Mouse (Mus musculus) liver, embryonic 14.5 days (tissue): ENCODE results near the gene Slc25a4. TPM values are rescaled to one million over a fixed set of nuclear protein-coding genes. Genes with fewer than 3 reads are reported as not detected.
"Not testable (repeated sequence)": the region's sequence is repeated elsewhere in the genome, so short reads cannot be mapped to it uniquely, and the experiment has no call there.

Experiments used
- ATAC-seq: fragments of 200-750 bp; cut with Nextera tagmentation; 2 replicates; pipeline ENCODE4 v1.8.0; 2017; ENCODE audit warnings: moderate number of reproducible peaks, mild to moderate bottlenecking, moderate library complexity; ENCODE audit not compliant: insufficient read depth
- DNase-seq, 3 experiments: peaks; one replicate each; pipeline ENCODE4 v3.0.0-alpha.2; 2012 to 2013; ENCODE audit warnings: low read depth in 3 of 3, low spot score in 3 of 3
- H3K27ac ChIP-seq: fragments of 300-500 bp; sonication (generic); 2 replicates; pipeline ENCODE4 v1.5.1; 2014; ENCODE audit warnings: moderate library complexity, mild to moderate bottlenecking, control low read depth, inconsistent platforms
- H3K27me3 ChIP-seq: fragments of 300-500 bp; sonication (generic); 2 replicates; pipeline ENCODE4 v1.6.1; 2014; ENCODE audit warnings: mild to moderate bottlenecking, low read length, moderate library complexity; ENCODE audit not compliant: control insufficient read depth, insufficient read depth
- H3K36me3 ChIP-seq: fragments of 300-500 bp; sonication (generic); replicated peaks from 2 replicates; pipeline ENCODE4 v1.6.1; 2014; ENCODE audit warnings: low read depth; ENCODE audit not compliant: control insufficient read depth, insufficient read depth
- H3K4me1 ChIP-seq, 2 experiments: fragments of 200-500 bp in 1 of 2; fragments of 300-500 bp in 1 of 2; sonication (generic) in 1 of 2; replicated peaks; 2 replicates each; pipeline ENCODE4 v1.6.1; 2012 to 2014; ENCODE audit warnings: antibody characterized with exemption in 1 of 2, inconsistent platforms in 1 of 2, low read length in 1 of 2; ENCODE audit not compliant: control insufficient read depth in 2 of 2, insufficient read depth in 2 of 2
- H3K4me2 ChIP-seq: fragments of 300-500 bp; sonication (generic); 2 replicates; pipeline ENCODE4 v1.6.1; 2014; ENCODE audit warnings: low read depth, mild to moderate bottlenecking, control low read depth, moderate library complexity
- H3K4me3 ChIP-seq, 2 experiments: fragments of 200-500 bp in 1 of 2; fragments of 300-500 bp in 1 of 2; sonication (generic) in 1 of 2; 2 replicates each; pipeline ENCODE4 v1.5.1; 2012 to 2014; ENCODE audit warnings: low read depth in 2 of 2, low read length in 2 of 2, mild to moderate bottlenecking in 2 of 2, control low read depth in 1 of 2, inconsistent platforms in 1 of 2, moderate library complexity in 1 of 2; ENCODE audit not compliant: insufficient read depth in 1 of 2
- H3K9ac ChIP-seq: fragments of 300-500 bp; sonication (generic); replicated peaks from 2 replicates; pipeline ENCODE4 v1.6.1; 2014; ENCODE audit warnings: mild to moderate bottlenecking, control low read depth, moderate library complexity
- H3K9me3 ChIP-seq: fragments of 300-500 bp; sonication (generic); 2 replicates; pipeline ENCODE4 v1.6.1; 2016; ENCODE audit warnings: low read length, mixed read lengths; ENCODE audit not compliant: control insufficient read depth
- CTCF ChIP-seq: IDR thresholded peaks from 2 replicates; pipeline ENCODE4 v1.5.1; 2016; ENCODE audit warnings: antibody characterized with exemption, low read depth, control low read depth
- EP300 ChIP-seq: IDR thresholded peaks from 2 replicates; pipeline ENCODE4 v1.6.1; 2016; ENCODE audit warnings: antibody characterized with exemption, low read depth
- WGBS: fragments of 180-500 bp; shearing (Covaris S2); extraction: QIAGEN DNeasy Blood & Tissue Kit; methylation state at CpG from one replicate; pipeline ENCODE4 v1.1.7; 2014; ENCODE audit not compliant: insufficient replicate concordance; 5-methylcytosine and 5-hydroxymethylcytosine counted together
- polyA plus RNA-seq, 2 experiments: library from polyadenylated mRNA; depleted of rRNA in 1 of 2; stranded (reverse) in 1 of 2; unstranded in 1 of 2; fragments of >200 nt; fragmentation: Nextera tagmentation in 1 of 2; extraction: Ambion mirVana in 1 of 2; gene quantifications; 2 replicates each; pipeline versions ENCODE4 v1.2.1 to v1.2.3; 2012 to 2014

Gene Slc25a4
- polyA plus RNA-seq, 2 experiments = 51.4 to 83.1 TPM

GRCm38 (mm10) chr8:46242946-46243345 is 31.9 kb upstream of the Slc25a4 start:
- peaks cover 0 to 2% of the 10 kb centered on the region in 2 experiments; a peak in 2 of 4 replicates for H3K4me1 ChIP-seq
- DNase-seq (no peak), ATAC-seq (no peak)
- H3K27ac ChIP-seq = no peak overlapping the region
- H3K4me3 ChIP-seq = no peak overlapping the region
- H3K27me3 ChIP-seq = no peaks in the 10 kb centered on the region
- 59% methylated on average over 7 of the region's 7 CpGs for WGBS
- H3K4me2 ChIP-seq = no peak overlapping the region
- no peaks in the 10 kb centered on the region for H3K36me3 ChIP-seq
- no peak overlapping the region for H3K9ac ChIP-seq
- no peak for TF ChIP-seq CTCF
- no peak for TF ChIP-seq EP300
- H3K9me3 ChIP-seq = no peaks in the 10 kb centered on the region

- peak; percentile 50 to 57 (median 51) for DNase-seq
- H3K36me3 ChIP-seq = no peaks in the 10 kb centered on the region
- peak overlapping the region; percentile 8; the same call in 1 of the 2 replicates for H3K4me2 ChIP-seq
- ATAC-seq = 0 out of 2 replicates have a peak, but pooled peaks have one; percentile 28
- WGBS = 30% methylated on average over 13 of the region's 13 CpGs
- no peak overlapping the region for H3K27ac ChIP-seq
- TF ChIP-seq CTCF (peak; percentile 87), EP300 (no peak)
- H3K4me1 ChIP-seq = peaks cover 0 to 2% of the 10 kb centered on the region in 2 experiments; a peak in 2 of 4 replicates
- H3K9ac ChIP-seq = no peak overlapping the region
- H3K27me3 ChIP-seq = no peaks in the 10 kb centered on the region
- H3K9me3 ChIP-seq = no peaks in the 10 kb centered on the region
- no peak overlapping the region for H3K4me3 ChIP-seq
These were observed 30.7 kb upstream of the Slc25a4 start for GRCm38 (mm10) chr8:46241568-46242374.

- DNase-seq = no peak
- ATAC-seq = no peak
- H3K4me1 ChIP-seq = no peaks in the 10 kb centered on the region
- H3K9ac ChIP-seq = no peak overlapping the region
- H3K4me2 ChIP-seq = no peak overlapping the region
- no peaks in the 10 kb centered on the region for H3K9me3 ChIP-seq
- H3K27ac ChIP-seq = no peak overlapping the region
- H3K4me3 ChIP-seq = no peak overlapping the region
- 49% methylated on average over 7 of the region's 7 CpGs for WGBS
- no peaks in the 10 kb centered on the region for H3K27me3 ChIP-seq
- no peaks in the 10 kb centered on the region for H3K36me3 ChIP-seq
- TF ChIP-seq CTCF (no peak), EP300 (no peak)
These were observed 25.5 kb upstream of the Slc25a4 start for GRCm38 (mm10) chr8:46236441-46237223.

GRCm38 (mm10) chr8:46234736-46235135 is 23.7 kb upstream of the Slc25a4 start:
- Histone ChIP-seq H3K9ac (no peak overlapping the region), H3K27ac (no peak overlapping the region), H3K4me2 (no peak overlapping the region), H3K4me3 (no peak overlapping the region), H3K4me1 (no peaks in the 10 kb centered on the region), H3K9me3 (no peaks in the 10 kb centered on the region), H3K36me3 (no peaks in the 10 kb centered on the region), H3K27me3 (no peaks in the 10 kb centered on the region)
- TF ChIP-seq EP300 (no peak), CTCF (no peak)
- no peak for ATAC-seq
- 53% methylated on average over 4 of the region's 4 CpGs for WGBS
- DNase-seq = no peak

- DNase-seq (no peak), ATAC-seq (no peak)
- Histone ChIP-seq H3K27ac (no peak overlapping the region), H3K9ac (no peak overlapping the region), H3K27me3 (no peaks in the 10 kb centered on the region), H3K4me3 (no peak overlapping the region), H3K4me1 (no peaks in the 10 kb centered on the region), H3K36me3 (no peaks in the 10 kb centered on the region), H3K4me2 (no peak overlapping the region), H3K9me3 (no peaks in the 10 kb centered on the region)
- 49% methylated on average over 8 of the region's 8 CpGs for WGBS
- TF ChIP-seq EP300 (no peak), CTCF (no peak)
These were observed 21.7 kb upstream of the Slc25a4 start for GRCm38 (mm10) chr8:46232798-46233197.

GRCm38 (mm10) chr8:46231968-46232367 is 20.9 kb upstream of the Slc25a4 start:
- not testable (repeated sequence) for H3K27me3 ChIP-seq, H3K4me1 ChIP-seq, DNase-seq, H3K36me3 ChIP-seq, ATAC-seq, H3K27ac ChIP-seq, H3K4me2 ChIP-seq, H3K4me3 ChIP-seq, H3K9me3 ChIP-seq, H3K9ac ChIP-seq
- 56% methylated on average over 7 of the region's 7 CpGs for WGBS
